Mouse (Mus musculus): ENCODE data around the gene Rabgap1.
A peak's percentile ranks its signal among the peaks of the same experiment; 100 is the strongest.
"Not testable (repeated sequence)": the region's sequence is repeated elsewhere in the genome, so short reads cannot be mapped to it uniquely, and the experiment has no call there.

The Rabgap1 gene

GRCm38 (mm10) chr2:37442611-37443591, at the start of gene Rabgap1, which contains the start of the genes Zbtb26 and Zbtb6:
Rabgap1 (plus strand) TSS chr2:37443279.
Zbtb26 (minus strand) TSS chr2:37443135.
Zbtb6 (minus strand) TSS chr2:37443171.
- DNase-seq (ENCODE audit: low spot score): peak; percentile 95

- no peak for DNase-seq (ENCODE audit: low spot score)
Observed at GRCm38 (mm10) chr2:37395539-37395938, 47.5 kb upstream of the Rabgap1 start.

- DNase-seq (ENCODE audit: low spot score): no peak
Observed at GRCm38 (mm10) chr2:37421903-37422302, 21.2 kb upstream of the Rabgap1 start.

GRCm38 (mm10) chr2:37422306-37423304, 20.5 kb upstream of the Rabgap1 start, which contains the start of gene Rc3h2:
Rc3h2 (minus strand) TSS chr2:37422903.
- peak; percentile 89 for DNase-seq (ENCODE audit: low spot score)

- DNase-seq (ENCODE audit: low spot score): no peak
Observed at GRCm38 (mm10) chr2:37423671-37424070, 19.4 kb upstream of the Rabgap1 start.

DNA sequence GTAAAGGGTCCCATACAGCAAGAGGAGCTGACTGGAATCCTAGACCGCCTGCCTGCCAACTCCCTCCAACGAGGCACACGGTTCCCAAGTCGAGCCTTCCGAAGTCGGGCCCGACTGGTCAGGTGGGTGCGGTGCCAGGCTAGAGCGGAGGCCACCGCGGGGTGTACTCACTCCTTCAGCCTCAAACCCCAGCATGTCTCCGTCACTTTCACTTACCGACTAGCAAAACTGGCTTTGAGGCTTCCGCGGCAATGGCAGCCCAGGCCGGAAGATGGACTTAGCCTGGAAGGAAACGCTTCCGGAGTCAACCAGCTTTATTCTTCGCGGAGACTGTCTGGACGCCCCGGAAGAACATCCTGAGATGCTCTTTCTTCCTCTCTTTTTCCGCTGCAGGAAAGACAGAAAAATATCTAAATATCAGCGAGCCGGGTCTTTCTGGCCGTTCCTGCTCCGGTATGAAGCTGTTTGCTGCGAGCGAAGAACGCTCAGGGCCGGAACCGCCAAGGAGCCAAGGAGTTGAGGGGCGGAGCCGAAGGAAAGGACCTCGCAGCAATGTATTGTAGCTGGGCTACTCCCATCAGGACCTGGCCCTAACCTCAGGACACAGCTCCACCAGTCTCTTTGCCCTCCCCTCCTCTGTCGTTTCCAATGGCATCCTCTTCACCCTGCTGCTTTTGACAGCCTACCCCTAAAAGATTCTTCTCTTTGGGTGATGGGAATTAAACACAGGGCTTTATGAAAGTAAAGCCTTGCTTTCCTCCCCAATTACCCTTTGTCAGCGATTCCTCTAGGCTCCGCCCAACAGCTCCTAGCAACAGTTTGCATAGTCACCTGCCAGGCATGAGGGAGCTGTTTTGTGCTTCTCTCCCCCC, 12.2 kb upstream of the Rabgap1 start:
- DNase-seq (ENCODE audit: low spot score): peak; percentile 73

GRCm38 (mm10) chr2:37431609-37432008, 11.5 kb upstream of the Rabgap1 start:
- DNase-seq (ENCODE audit: low spot score): no peak

GRCm38 (mm10) chr2:37451667-37452375, 8.7 kb downstream of the Rabgap1 start:
- DNase-seq (ENCODE audit: low spot score): peak; percentile 94

GRCm38 (mm10) chr2:37452376-37452760, 9.3 kb downstream of the Rabgap1 start:
- DNase-seq (ENCODE audit: low spot score): no peak

DNA sequence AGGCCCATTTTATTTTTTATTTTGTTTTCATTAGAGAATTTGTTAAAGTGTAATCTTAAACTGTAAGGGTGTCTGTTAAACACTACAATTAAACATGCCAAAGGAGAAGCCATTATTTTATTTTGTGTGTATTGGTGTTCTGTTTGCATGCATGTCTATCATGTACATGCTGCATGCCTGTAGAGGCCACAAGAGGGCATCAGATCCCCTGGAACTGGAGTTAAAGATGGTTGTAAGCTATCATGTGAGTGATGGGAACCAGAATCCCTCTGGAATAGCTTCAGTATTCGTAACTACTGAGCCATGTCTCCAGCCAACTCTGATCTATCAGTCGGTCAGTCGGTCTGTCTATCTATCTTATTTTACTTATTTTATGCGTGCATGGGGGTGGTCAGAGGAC, 17.6 kb downstream of the Rabgap1 start:
- DNase-seq (ENCODE audit: low spot score): no peak

- no peak for DNase-seq (ENCODE audit: low spot score)
Observed at GRCm38 (mm10) chr2:37466266-37466665, 23.2 kb downstream of the Rabgap1 start.

- DNase-seq (ENCODE audit: low spot score): no peak
Observed at GRCm38 (mm10) chr2:37479559-37479958, 36.5 kb downstream of the Rabgap1 start.

DNA sequence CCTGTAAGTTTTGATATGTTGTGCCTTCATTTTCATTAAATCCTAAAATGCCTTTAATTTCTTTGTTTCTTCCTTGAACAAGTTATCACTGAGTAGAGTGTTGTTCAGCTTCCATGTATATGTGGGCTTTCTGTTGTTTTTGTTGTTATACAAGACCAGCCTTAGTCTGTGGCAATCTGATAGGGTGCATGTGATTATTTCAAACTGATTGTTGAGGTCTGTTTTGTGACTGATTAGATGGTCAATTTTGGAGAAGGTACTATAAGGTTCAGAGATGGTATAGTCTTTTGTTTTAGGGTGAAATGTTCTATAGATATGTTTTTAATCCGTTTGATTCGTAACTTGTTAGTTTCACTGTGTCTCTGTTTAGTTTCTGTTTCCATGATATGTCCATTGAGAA, 37.0 kb downstream of the Rabgap1 start:
- DNase-seq (ENCODE audit: low spot score): no peak

DNA sequence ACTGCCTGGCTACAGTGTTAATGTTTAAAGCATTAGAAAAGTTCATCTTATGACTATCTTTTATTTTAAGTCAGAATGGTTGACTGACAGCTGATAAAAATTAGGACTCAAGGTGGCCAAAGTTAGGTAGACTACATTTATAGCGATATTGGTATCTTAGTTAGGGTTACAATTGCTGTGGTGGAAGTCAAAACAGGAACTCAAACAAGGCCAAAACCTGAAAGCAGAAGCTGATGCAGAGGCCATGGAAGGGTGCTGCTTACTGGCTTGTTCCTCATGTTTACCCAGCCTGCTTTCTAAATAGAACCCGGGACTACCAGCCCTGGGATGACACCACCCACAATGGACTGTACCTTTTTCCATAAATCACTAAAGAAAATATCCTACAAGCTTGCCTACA, 41.1 kb downstream of the Rabgap1 start:
- no peak for DNase-seq (ENCODE audit: low spot score)

DNA sequence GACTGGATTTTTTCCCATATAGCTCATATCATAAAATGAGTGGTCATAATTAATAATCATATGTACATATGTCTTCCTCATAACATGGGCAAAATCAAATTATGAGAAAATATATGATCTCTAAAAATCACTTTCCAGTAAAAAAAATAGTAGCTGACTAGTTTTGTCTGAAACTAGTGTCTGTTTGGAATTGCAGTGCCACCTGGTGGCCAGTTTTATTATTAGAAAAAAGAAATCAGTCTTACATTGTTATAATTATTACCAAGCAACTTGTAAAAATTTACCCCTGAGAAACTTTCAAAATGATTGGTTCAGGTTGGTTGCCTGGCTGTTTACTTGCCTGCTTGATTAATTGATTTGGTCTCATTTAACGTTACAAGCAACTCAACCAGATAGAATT, 42.3 kb downstream of the Rabgap1 start:
- DNase-seq (ENCODE audit: low spot score): no peak

DNA sequence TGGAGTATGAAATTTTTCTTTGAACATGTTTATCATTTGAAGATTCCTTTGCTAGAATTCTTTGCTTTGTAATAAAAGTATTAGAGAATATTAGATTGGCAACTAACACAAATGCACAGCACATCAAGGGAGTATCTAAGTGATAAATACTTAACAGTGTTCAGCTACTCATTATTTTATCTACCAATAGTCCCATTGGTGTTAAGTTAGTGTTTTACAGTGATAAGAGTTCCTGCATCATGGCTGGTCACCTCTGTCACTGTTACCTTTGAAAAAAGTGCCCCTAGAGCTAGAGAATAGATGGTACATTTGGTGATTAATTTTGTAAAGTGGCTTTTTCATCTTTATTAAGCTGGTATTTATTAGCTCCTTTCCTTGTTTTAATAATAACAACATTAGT, 43.3 kb downstream of the Rabgap1 start:
- DNase-seq (ENCODE audit: low spot score): no peak

- no peak for DNase-seq (ENCODE audit: low spot score)
Observed at GRCm38 (mm10) chr2:37488956-37489355, 45.9 kb downstream of the Rabgap1 start.

- no peak for DNase-seq (ENCODE audit: low spot score)
Observed at GRCm38 (mm10) chr2:37497321-37497720, 54.2 kb downstream of the Rabgap1 start.

DNA sequence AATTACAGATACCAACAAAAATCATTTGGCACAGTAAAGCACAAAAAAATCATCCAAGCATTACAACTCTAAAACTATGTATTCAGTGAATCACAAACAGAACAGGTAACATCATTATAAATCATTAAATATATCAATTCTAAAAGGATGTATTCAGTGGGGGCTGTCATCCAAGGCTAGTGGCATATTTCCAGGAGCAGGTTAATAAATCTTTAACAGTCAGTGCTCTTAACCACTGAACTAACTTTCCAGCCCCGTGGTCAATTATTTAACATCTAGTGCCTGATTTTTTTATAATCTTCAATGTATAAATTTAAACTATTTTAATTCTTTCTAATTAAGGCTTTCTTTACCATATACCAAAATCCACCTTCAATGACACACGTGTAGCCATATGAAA, 62.8 kb downstream of the Rabgap1 start:
- not testable (repeated sequence) for DNase-seq (ENCODE audit: low spot score)

DNA sequence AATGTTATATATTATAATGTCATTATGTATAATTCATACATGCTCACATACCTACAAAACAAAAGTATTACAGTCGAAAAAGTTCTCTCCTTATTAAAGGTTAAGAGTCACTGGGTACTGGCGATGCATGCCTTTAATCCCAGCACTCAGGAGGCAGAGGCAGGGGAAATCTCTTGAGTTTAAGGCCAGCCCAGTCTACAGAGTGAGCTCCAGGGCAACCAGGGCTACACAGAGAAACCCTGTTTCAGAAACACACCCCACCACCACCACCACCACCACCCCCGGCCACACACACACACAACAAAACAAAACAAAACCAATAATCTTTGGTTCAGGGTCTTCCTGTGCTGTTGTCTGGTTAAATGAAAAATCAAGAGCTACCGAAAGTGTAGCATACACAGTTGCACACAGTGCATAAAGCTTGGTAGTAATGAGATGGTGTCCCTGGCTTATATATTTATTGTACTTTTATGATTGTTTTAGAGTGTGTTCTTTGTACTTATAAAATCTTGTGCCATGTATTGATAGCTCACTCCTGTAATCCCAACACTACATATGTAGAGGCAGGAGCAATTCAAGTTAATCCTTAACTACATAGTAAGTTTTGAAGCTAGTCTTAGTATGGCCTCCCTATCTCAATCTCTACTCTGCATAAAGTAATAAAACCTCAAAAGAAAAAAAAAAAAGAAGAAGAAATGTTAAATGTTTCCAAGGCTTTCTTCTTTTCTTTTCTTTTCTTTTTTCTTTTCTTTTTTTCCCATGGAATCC, 68.2 kb downstream of the Rabgap1 start:
- DNase-seq (ENCODE audit: low spot score): no peak

Data from ovary, postnatal 36 days (tissue).